Mouse (Mus musculus): Measurements from ENCODE around the gene Ddb1.

DNA sequence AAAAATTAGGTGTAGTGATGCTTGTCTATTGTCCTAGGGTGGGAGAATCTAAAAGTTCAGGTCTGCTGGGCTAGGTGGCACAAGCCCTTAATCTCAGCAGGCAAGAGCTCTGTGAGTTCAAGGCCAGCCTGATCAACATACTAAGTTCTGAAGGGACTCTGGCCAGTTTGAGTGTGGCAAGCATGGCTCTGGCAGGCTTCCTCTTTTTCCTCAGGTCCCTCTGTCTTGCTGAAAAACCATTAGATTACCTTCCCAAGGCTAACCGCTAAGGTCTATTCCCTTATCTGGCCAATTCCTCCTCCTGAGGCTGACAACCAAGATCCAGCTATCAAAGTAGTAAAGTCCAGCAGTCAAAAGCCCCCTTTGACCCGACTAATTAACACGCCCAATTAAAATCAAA is 57.5 kb downstream of the Ddb1 start:
- no peak for TF ChIP-seq CTCF (IDR thresholded peaks at IDR 0.05; ENCODE audit: low read depth)
- TF ChIP-seq EP300 (IDR thresholded peaks at IDR 0.05; ENCODE audit: low read depth), result no peak
